Mouse (Mus musculus) gonadal fat pad, adult 2 months (tissue): ENCODE measurements around the gene Ppm1n. TPM values are rescaled to one million over a fixed set of nuclear protein-coding genes. Genes with fewer than 3 reads are reported as not detected.

Source experiments
- polyA plus RNA-seq: library from polyadenylated mRNA; depleted of rRNA; stranded (reverse); fragments of >200 nt; gene quantifications from 2 replicates; pipeline ENCODE4 v1.2.3, GENCODE M21; 2012; rRNA removed

Ppm1n gene
- polyA plus RNA-seq, 1 experiment, result not detected

Other genes with a start within 250 kb of the Ppm1n start
- gene Rsph6a, start 225.4 kb downstream of the Ppm1n start, polyA plus RNA-seq, result 0.38 and 0.76 TPM in 2 replicates
- 52.6 and 61.1 TPM in 2 replicates for gene Dmwd, start 203.8 kb downstream of the Ppm1n start, polyA plus RNA-seq
- 234 and 248 TPM in 2 replicates for gene Dmpk, start 196.2 kb downstream of the Ppm1n start, polyA plus RNA-seq
- 33.2 and 35.6 TPM in 2 replicates for gene Six5, start 185.5 kb downstream of the Ppm1n start, polyA plus RNA-seq
- 0.13 and 0.19 TPM in 2 replicates for gene Gm4969, start 161.7 kb downstream of the Ppm1n start, polyA plus RNA-seq
- 7.9 and 9.3 TPM in 2 replicates for gene Fbxo46, start 160.2 kb downstream of the Ppm1n start, polyA plus RNA-seq
- gene Qpctl, start 130.8 kb downstream of the Ppm1n start, polyA plus RNA-seq, result 14.9 and 19.4 TPM in 2 replicates
- 30.6 and 37.8 TPM in 2 replicates for gene Snrpd2, start 130.3 kb downstream of the Ppm1n start, polyA plus RNA-seq
- gene Gipr, start 113.9 kb downstream of the Ppm1n start, polyA plus RNA-seq, result 2.6 and 3.9 TPM in 2 replicates
- gene Eml2, start 103.6 kb downstream of the Ppm1n start, polyA plus RNA-seq, result 47.5 and 48.5 TPM in 2 replicates
- 13.3 and 15.3 TPM in 2 replicates for gene Gpr4, start 67.5 kb downstream of the Ppm1n start, polyA plus RNA-seq
- gene Opa3, start 51.7 kb downstream of the Ppm1n start, polyA plus RNA-seq, result 30.2 and 38.1 TPM in 2 replicates
- gene Vasp, start 8.2 kb downstream of the Ppm1n start, polyA plus RNA-seq, result 61.0 and 82.5 TPM in 2 replicates
- gene Rtn2, start 2.6 kb upstream of the Ppm1n start, polyA plus RNA-seq, result 30.6 and 59.5 TPM in 2 replicates
- gene Fosb, start 30.0 kb upstream of the Ppm1n start, polyA plus RNA-seq, result 0.89 and 1.1 TPM in 2 replicates
- 49.0 and 57.8 TPM in 2 replicates for gene Ercc1, start 64.7 kb upstream of the Ppm1n start, polyA plus RNA-seq
- 4.5 and 5.3 TPM in 2 replicates for gene Cd3eap, start 79.4 kb upstream of the Ppm1n start, polyA plus RNA-seq
- 13.3 and 14.8 TPM in 2 replicates for gene Ppp1r13l, start 79.7 kb upstream of the Ppm1n start, polyA plus RNA-seq
- gene Ercc2, start 101.9 kb upstream of the Ppm1n start, polyA plus RNA-seq, result 32.0 and 47.0 TPM in 2 replicates
- gene Klc3, start 124.0 kb upstream of the Ppm1n start, polyA plus RNA-seq, result 20.9 and 27.8 TPM in 2 replicates
- gene Ckm, start 124.7 kb upstream of the Ppm1n start, polyA plus RNA-seq, result 37.3 and 62.7 TPM in 2 replicates
- 12.1 and 12.3 TPM in 2 replicates for gene Mark4, start 178.8 kb upstream of the Ppm1n start, polyA plus RNA-seq
- 5.1 and 5.3 TPM in 2 replicates for gene Exoc3l2, start 183.3 kb upstream of the Ppm1n start, polyA plus RNA-seq
- gene Bloc1s3, start 228.3 kb upstream of the Ppm1n start, polyA plus RNA-seq, result 10.9 TPM in 2 replicates
- 114 and 128 TPM in 2 replicates for gene Trappc6a, start 228.3 kb upstream of the Ppm1n start, polyA plus RNA-seq
- gene Nkpd1, start 237.8 kb upstream of the Ppm1n start, polyA plus RNA-seq, result 0.35 and 0.56 TPM in 2 replicates